Mouse (Mus musculus): ENCODE measurements around the gene Krba1. TPM values are rescaled to one million over a fixed set of nuclear protein-coding genes. Genes with fewer than 3 reads are reported as not detected.

Gene Krba1
- polyA plus RNA-seq, 1 experiment from 2014 or later, result 1.9 TPM

DNA sequence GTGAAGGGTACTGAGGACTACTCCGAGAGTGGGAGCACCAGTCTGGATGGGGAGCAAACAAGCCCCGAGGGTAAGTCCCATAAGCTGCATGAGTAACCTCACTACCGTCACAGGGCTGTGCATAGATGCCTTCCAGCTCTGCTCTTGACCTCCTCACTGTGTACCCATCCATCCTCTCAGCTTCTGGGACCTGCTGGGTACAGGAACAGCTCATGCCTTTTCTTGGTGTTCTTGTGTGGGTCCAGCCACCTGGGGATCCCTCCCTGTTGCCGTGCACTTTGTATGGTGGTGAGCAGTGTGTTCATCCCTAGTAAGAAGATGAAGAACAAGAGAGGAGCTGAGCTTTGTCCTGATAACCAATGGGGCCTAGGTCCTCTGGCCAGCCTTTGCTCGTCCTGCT lies 8.7 kb downstream of the Krba1 start:
- no peak overlapping the region for H3K27ac ChIP-seq (ENCODE audit: low read length)
- H3K9me3 ChIP-seq (replicated peaks; ENCODE audit: control insufficient read depth, low read length), result no peaks in the 10 kb centered on the region
- H3K4me2 ChIP-seq (ENCODE audit: low read depth, low read length), result no peak overlapping the region
- no peak overlapping the region for H3K4me3 ChIP-seq (ENCODE audit: low read depth, low read length)
- no peaks in the 10 kb centered on the region for H3K27me3 ChIP-seq (ENCODE audit: control insufficient read depth, insufficient read depth, low read depth, low read length)
- 62% methylated on average over 5 of the region's 5 CpGs for WGBS (ENCODE audit: insufficient replicate concordance)
- no peaks in the 10 kb centered on the region for H3K36me3 ChIP-seq (ENCODE audit: control insufficient read depth, insufficient read depth)
- H3K9ac ChIP-seq (ENCODE audit: low read depth, low read length), result no peak overlapping the region
- no peaks in the 10 kb centered on the region for H3K4me1 ChIP-seq (ENCODE audit: control insufficient read depth, low read depth, low read length)
- no peak for ATAC-seq (ENCODE audit: low read depth)

GRCm38 (mm10) chr6:48409726-48410343 lies 14.4 kb downstream of the Krba1 start:
- H3K4me3 ChIP-seq (ENCODE audit: low read depth, low read length), result no peak overlapping the region
- H3K27ac ChIP-seq (ENCODE audit: low read length), result no peak overlapping the region
- H3K9ac ChIP-seq (ENCODE audit: low read depth, low read length), result no peak overlapping the region
- no peaks in the 10 kb centered on the region for H3K4me1 ChIP-seq (ENCODE audit: control insufficient read depth, low read depth, low read length)
- WGBS (ENCODE audit: insufficient replicate concordance), result 64% methylated on average over 4 of the region's 4 CpGs
- H3K9me3 ChIP-seq (replicated peaks; ENCODE audit: control insufficient read depth, low read length), result no peaks in the 10 kb centered on the region
- H3K27me3 ChIP-seq (ENCODE audit: control insufficient read depth, insufficient read depth, low read depth, low read length), result no peaks in the 10 kb centered on the region
- no peak overlapping the region for H3K4me2 ChIP-seq (ENCODE audit: low read depth, low read length)
- ATAC-seq (ENCODE audit: low read depth), result no peak
- no peaks in the 10 kb centered on the region for H3K36me3 ChIP-seq (ENCODE audit: control insufficient read depth, insufficient read depth)

DNA sequence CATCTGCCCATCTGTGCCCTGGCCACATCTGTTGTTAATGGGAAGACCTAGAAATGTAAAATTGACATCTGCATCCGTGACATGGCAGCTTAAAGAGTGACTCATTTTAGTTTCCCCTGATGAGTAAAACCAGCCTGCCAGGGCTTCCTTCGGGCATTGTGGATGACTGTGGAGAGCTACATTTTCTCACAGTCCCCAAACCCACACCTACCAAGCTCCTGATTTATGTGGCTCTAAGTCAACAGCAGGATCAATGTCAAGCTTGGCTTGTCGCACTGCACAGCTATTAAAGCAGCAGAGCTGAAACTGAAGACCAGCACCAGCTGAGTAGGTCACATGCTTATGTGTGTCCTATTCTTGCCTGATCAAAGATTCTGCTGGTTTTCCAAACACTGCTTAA lies 15.2 kb downstream of the Krba1 start:
- H3K27me3 ChIP-seq (ENCODE audit: control insufficient read depth, insufficient read depth, low read depth, low read length), result no peaks in the 10 kb centered on the region
- no peaks in the 10 kb centered on the region for H3K36me3 ChIP-seq (ENCODE audit: control insufficient read depth, insufficient read depth)
- no peak overlapping the region for H3K27ac ChIP-seq (ENCODE audit: low read length)
- no peaks in the 10 kb centered on the region for H3K4me1 ChIP-seq (ENCODE audit: control insufficient read depth, low read depth, low read length)
- no peak overlapping the region for H3K9ac ChIP-seq (ENCODE audit: low read depth, low read length)
- no peak overlapping the region for H3K4me3 ChIP-seq (ENCODE audit: low read depth, low read length)
- no peak overlapping the region for H3K4me2 ChIP-seq (ENCODE audit: low read depth, low read length)
- no peak for ATAC-seq (ENCODE audit: low read depth)
- WGBS (ENCODE audit: insufficient replicate concordance), result 57% methylated on average over 3 of the region's 3 CpGs
- H3K9me3 ChIP-seq (replicated peaks; ENCODE audit: control insufficient read depth, low read length), result no peaks in the 10 kb centered on the region

DNA sequence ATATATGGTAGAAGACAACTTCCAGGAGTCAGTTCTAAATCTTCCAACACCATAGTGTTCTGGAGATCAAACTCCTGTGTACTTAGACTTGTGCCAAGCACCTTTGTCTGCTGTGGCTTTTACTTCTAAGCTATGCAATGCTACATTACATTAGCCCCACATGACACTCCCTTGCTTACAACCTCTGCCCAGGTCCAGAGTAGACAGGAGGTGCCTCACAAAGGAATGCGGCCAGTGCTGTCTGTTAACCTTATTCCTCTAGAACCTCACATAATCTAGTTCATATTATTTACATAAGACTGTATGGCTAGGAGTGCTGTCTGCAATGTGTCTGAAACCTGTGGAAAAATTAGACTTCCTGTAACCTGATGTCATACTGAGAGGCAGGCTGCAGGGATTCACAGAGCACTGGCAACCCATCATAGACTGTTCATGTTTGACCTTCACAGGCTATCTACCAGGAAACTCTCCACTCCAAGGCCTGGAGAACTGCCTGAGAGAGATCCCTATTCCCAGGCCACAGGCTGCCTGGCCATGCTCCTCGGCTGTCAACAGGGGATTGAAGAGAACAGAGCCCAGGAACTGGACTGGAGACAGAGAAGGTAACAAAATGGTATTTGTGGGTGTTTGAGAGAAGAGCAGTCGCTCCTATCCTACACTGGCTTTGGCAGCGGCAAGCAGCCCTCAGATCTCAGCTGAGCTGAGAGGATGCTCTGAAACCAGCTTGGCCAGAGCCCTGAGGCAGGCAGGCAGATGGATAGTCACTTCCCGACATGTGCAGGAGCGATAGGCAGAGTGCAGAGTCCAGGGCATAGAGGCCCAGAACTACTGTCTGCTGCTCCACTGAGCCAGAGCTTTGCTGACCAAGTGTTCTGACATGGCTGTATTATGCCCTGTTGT lies 16.1 kb downstream of the Krba1 start:
- H3K9ac ChIP-seq (ENCODE audit: low read depth, low read length), result no peak overlapping the region
- H3K36me3 ChIP-seq (ENCODE audit: control insufficient read depth, insufficient read depth), result no peaks in the 10 kb centered on the region
- no peaks in the 10 kb centered on the region for H3K27me3 ChIP-seq (ENCODE audit: control insufficient read depth, insufficient read depth, low read depth, low read length)
- 74% methylated on average over 6 of the region's 6 CpGs for WGBS (ENCODE audit: insufficient replicate concordance)
- no peaks in the 10 kb centered on the region for H3K9me3 ChIP-seq (replicated peaks; ENCODE audit: control insufficient read depth, low read length)
- no peak overlapping the region for H3K4me3 ChIP-seq (ENCODE audit: low read depth, low read length)
- no peak overlapping the region for H3K27ac ChIP-seq (ENCODE audit: low read length)
- no peak overlapping the region for H3K4me2 ChIP-seq (ENCODE audit: low read depth, low read length)
- ATAC-seq (ENCODE audit: low read depth), result no peak
- no peaks in the 10 kb centered on the region for H3K4me1 ChIP-seq (ENCODE audit: control insufficient read depth, low read depth, low read length)

DNA sequence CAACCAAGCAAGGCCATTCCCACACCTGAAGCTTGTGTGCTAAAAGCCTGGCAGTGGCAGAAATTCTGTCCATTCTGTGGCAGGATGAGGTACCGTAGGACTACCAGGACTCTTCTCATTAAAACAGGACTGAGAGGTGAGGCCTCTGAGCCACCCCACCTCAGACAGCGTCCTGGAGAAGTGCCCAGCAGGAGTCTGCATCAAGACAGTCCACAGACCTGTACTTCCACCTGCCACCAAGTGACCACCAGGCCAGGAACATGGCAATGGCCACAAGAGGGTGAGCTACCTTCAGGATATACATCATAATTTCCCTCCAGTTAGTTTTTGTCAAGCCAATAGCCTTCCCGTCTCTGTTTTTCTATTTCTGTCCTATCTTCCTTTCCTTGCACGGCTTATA lies 16.8 kb downstream of the Krba1 start:
- no peaks in the 10 kb centered on the region for H3K27me3 ChIP-seq (ENCODE audit: control insufficient read depth, insufficient read depth, low read depth, low read length)
- no peaks in the 10 kb centered on the region for H3K36me3 ChIP-seq (ENCODE audit: control insufficient read depth, insufficient read depth)
- H3K4me2 ChIP-seq (ENCODE audit: low read depth, low read length), result no peak overlapping the region
- H3K9me3 ChIP-seq (replicated peaks; ENCODE audit: control insufficient read depth, low read length), result no peaks in the 10 kb centered on the region
- H3K4me1 ChIP-seq (ENCODE audit: control insufficient read depth, low read depth, low read length), result no peaks in the 10 kb centered on the region
- no peak overlapping the region for H3K4me3 ChIP-seq (ENCODE audit: low read depth, low read length)
- no peak overlapping the region for H3K27ac ChIP-seq (ENCODE audit: low read length)
- no peak overlapping the region for H3K9ac ChIP-seq (ENCODE audit: low read depth, low read length)
- WGBS (ENCODE audit: insufficient replicate concordance), result 67% methylated on average over 4 of the region's 4 CpGs
- ATAC-seq (ENCODE audit: low read depth), result no peak

DNA sequence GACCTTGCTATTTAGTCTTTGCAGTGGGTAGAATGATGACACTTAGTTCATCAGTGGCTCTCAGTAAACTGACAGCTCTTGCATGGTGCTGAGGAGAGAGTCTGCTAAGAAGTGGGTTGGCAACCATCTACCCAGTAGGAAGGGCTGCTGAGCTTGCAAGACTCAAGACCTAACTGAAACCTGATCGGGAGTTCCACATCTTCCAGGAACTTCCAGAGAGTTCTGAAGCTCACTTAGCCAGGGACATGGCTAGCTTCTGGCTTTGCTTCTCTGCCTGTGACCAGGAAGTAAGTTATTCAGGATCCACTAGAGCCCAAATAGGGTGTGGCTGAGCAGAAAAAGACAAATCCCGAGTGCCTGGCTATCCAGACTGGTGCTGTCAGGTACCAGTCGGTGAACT lies 17.3 kb downstream of the Krba1 start:
- no peak overlapping the region for H3K4me2 ChIP-seq (ENCODE audit: low read depth, low read length)
- 61% methylated on average over 3 of the region's 3 CpGs for WGBS (ENCODE audit: insufficient replicate concordance)
- no peak overlapping the region for H3K27ac ChIP-seq (ENCODE audit: low read length)
- H3K9me3 ChIP-seq (replicated peaks; ENCODE audit: control insufficient read depth, low read length), result no peaks in the 10 kb centered on the region
- no peak for ATAC-seq (ENCODE audit: low read depth)
- no peak overlapping the region for H3K9ac ChIP-seq (ENCODE audit: low read depth, low read length)
- no peaks in the 10 kb centered on the region for H3K36me3 ChIP-seq (ENCODE audit: control insufficient read depth, insufficient read depth)
- H3K4me3 ChIP-seq (ENCODE audit: low read depth, low read length), result no peak overlapping the region
- no peaks in the 10 kb centered on the region for H3K4me1 ChIP-seq (ENCODE audit: control insufficient read depth, low read depth, low read length)
- H3K27me3 ChIP-seq (ENCODE audit: control insufficient read depth, insufficient read depth, low read depth, low read length), result no peaks in the 10 kb centered on the region

- Histone ChIP-seq H3K4me3 (ENCODE audit: low read depth, low read length) (no peak overlapping the region), H3K4me1 (ENCODE audit: control insufficient read depth, low read depth, low read length) (no peaks in the 10 kb centered on the region), H3K27me3 (ENCODE audit: control insufficient read depth, insufficient read depth, low read depth, low read length) (no peaks in the 10 kb centered on the region), H3K9me3 (replicated peaks; ENCODE audit: control insufficient read depth, low read length) (no peaks in the 10 kb centered on the region), H3K4me2 (ENCODE audit: low read depth, low read length) (no peak overlapping the region), H3K27ac (ENCODE audit: low read length) (no peak overlapping the region), H3K36me3 (ENCODE audit: control insufficient read depth, insufficient read depth) (no peaks in the 10 kb centered on the region), H3K9ac (ENCODE audit: low read depth, low read length) (no peak overlapping the region)
- no peak for ATAC-seq (ENCODE audit: low read depth)
- WGBS (ENCODE audit: insufficient replicate concordance), result 78% methylated on average over 10 of the region's 10 CpGs
These were observed 17.7 kb downstream of the Krba1 start for GRCm38 (mm10) chr6:48413081-48413480.

- no peak overlapping the region for H3K4me2 ChIP-seq (ENCODE audit: low read depth, low read length)
- H3K36me3 ChIP-seq (ENCODE audit: control insufficient read depth, insufficient read depth), result no peaks in the 10 kb centered on the region
- H3K27me3 ChIP-seq (ENCODE audit: control insufficient read depth, insufficient read depth, low read depth, low read length), result no peaks in the 10 kb centered on the region
- no peak overlapping the region for H3K4me3 ChIP-seq (ENCODE audit: low read depth, low read length)
- WGBS (ENCODE audit: insufficient replicate concordance), result 59% methylated on average over 1 of the region's 1 CpGs
- no peak for ATAC-seq (ENCODE audit: low read depth)
- no peak overlapping the region for H3K27ac ChIP-seq (ENCODE audit: low read length)
- no peaks in the 10 kb centered on the region for H3K9me3 ChIP-seq (replicated peaks; ENCODE audit: control insufficient read depth, low read length)
- no peak overlapping the region for H3K9ac ChIP-seq (ENCODE audit: low read depth, low read length)
- H3K4me1 ChIP-seq (ENCODE audit: control insufficient read depth, low read depth, low read length), result no peaks in the 10 kb centered on the region
These were observed 19.5 kb downstream of the Krba1 start for GRCm38 (mm10) chr6:48414886-48415285.

DNA sequence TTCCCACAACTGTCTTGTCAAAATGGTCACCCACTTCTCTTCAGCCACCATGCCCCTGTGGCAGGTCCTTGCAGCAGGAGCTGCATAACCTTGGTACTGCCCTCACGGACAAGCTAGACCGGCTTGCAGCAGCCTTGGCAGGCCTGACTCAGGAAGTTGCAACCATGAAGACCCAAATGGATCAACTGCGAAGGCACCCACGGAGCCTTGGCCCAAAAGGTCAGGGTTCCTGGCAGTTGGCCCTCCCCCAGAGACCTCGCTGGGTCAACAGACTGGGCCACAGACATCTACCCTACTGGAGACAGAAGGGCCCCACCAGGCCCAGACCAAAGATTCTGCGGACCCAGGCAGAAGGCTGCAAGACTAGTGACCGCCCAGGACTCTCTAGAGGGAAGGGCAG lies 20.2 kb downstream of the Krba1 start:
- no peak overlapping the region for H3K4me2 ChIP-seq (ENCODE audit: low read depth, low read length)
- H3K9me3 ChIP-seq (replicated peaks; ENCODE audit: control insufficient read depth, low read length), result no peaks in the 10 kb centered on the region
- no peak overlapping the region for H3K27ac ChIP-seq (ENCODE audit: low read length)
- no peak overlapping the region for H3K9ac ChIP-seq (ENCODE audit: low read depth, low read length)
- H3K36me3 ChIP-seq (ENCODE audit: control insufficient read depth, insufficient read depth), result no peaks in the 10 kb centered on the region
- H3K4me3 ChIP-seq (ENCODE audit: low read depth, low read length), result no peak overlapping the region
- no peak for ATAC-seq (ENCODE audit: low read depth)
- 70% methylated on average over 7 of the region's 7 CpGs for WGBS (ENCODE audit: insufficient replicate concordance)
- no peaks in the 10 kb centered on the region for H3K4me1 ChIP-seq (ENCODE audit: control insufficient read depth, low read depth, low read length)
- H3K27me3 ChIP-seq (ENCODE audit: control insufficient read depth, insufficient read depth, low read depth, low read length), result no peaks in the 10 kb centered on the region

All from liver, embryonic 16.5 days (tissue).